Mouse (Mus musculus) spleen, postnatal 4 days (tissue): ENCODE data around the gene Tktl2.

Source experiments
- DNase-seq, 2 experiments: peaks; one replicate each; pipeline ENCODE4 v3.0.0; 2022; ENCODE audit warnings: low spot score in 2 of 2

The Tktl2 gene

DNA sequence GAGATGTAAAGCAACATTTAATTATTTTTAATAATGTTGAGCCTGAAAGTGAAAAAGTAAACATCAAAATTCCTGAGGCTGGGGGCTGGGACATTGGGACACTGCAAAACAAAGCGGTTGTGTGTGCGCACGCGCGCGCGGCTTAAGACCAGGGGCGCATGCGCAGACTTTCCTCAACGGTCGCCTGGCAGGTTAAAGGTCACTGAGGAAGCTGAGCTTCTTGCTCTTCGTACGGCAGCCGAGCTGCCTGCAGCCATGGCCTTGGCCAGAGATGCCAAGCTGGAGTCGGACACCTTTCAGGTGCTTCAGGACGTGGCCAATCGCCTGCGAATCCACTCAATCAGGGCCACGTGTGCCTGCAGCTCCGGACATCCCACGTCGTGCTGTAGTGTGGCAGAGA is at the start of gene Tktl2:
Tktl2 (plus strand) TSS at position 220 of the 400 bp plus-strand sequence.
- DNase-seq = no peak

DNA sequence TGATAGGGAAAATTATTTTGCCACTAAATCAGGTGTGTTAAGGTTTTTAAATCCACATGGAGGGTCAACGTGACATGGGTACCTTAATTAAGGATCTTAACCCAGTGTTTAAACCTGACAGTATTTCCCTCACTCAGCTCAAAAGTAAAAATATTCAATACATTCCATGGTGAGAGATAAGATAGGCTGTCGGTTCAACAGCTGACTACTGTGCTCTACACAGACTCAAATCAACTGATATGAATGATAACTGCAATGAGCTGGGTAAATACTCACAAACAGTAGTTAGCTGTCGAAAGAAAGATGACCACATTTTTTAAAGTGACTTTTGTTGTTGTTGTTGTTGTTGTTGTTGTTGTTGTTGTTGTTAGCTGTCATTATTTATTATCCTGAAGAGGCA is 41.7 kb upstream of the Tktl2 start:
- no peak for DNase-seq

DNA sequence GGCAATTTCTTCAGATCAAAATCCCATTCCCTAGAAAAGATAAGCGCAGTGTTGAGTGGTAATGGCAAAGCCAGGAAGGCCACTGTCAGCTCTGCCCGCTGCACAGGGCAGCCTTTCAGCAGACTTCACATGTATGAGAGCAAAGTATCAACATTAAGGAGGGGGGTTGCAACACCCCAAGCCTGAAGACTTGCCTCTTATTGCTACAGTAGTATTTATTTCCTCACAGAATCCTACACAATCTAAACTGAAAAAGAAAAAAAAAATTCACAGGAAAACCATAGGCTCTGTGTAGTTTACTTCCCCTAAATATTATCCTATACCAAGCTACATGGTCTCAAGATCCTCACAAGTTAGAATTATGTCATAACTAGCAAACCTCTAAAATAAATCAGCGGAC is 34.7 kb upstream of the Tktl2 start:
- DNase-seq = no peak

DNA sequence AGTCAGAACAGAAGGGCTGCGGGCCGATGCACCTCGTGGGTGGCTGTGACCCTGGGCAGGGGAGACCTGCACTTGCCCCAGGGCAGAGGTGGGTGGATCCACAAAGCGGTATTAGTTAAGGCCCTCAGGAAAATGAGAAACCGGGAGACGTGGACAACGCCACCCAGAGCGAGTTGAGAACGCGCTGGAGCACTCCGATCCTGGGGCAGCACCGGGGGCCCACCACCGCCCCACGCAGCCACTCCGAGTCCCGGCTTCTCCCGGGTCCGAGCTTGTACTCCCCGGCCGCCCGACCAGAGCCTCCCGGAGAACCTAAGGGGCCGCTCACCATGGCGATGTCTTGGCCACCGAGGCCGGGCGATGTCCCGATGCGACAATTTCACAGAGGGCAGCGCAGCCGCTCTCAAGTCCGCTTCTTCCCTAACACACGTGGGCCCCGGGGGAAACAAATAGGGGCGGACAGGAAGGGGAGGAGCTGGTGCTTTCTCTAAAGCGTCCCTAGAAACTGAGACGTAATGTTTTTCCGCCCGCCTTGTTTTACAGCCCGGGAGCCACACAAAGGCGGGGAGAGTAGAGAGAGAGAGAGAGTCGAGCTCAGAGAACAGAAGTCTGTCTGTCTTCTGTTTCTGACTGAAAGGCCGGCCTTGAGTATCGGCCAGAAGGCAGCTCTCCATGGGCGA is 25.3 kb upstream of the Tktl2 start, which contains the start of gene Tma16:
Tma16 (minus strand) TSS at position 447 of the 680 bp plus-strand sequence.
- DNase-seq = peak; percentile 75 to 87

DNA sequence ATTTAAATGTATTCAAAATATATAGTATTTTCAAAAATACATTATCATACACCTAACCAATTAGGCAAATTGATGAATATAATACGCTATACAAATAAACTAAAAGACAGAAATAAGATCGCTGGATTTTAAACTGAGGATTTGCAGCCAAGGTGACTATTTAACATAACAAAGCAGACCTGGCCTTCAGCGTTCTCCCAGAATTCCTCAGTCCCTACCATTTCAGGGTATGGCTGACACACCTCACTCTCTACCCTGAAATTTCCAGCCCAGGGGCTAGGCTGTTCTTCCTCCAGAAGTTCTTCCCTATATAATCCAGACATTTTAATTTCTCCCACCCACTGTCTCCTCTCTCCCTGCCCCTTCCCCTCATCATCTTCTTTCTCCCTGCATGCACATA is 23.0 kb upstream of the Tktl2 start:
- DNase-seq = no peak

DNA sequence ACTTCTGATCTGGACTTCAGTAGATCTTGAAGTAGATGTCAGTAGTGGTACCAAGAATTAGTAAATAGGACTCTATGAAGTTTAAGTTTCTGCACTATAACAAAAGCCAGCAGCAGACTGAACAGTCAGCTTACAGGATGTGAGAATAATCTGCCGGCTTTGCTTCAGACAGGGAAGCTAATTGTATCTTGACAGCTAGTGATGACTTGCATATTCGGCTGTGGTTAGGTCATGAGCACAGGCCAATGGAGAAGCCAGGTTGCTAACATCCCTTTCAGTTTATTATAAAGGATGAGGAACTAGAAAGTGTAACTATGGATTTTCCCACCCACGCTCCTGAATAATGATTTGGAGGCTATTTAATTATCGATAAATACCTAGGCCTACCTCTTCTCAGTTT is 20.9 kb upstream of the Tktl2 start:
- DNase-seq = no peak

DNA sequence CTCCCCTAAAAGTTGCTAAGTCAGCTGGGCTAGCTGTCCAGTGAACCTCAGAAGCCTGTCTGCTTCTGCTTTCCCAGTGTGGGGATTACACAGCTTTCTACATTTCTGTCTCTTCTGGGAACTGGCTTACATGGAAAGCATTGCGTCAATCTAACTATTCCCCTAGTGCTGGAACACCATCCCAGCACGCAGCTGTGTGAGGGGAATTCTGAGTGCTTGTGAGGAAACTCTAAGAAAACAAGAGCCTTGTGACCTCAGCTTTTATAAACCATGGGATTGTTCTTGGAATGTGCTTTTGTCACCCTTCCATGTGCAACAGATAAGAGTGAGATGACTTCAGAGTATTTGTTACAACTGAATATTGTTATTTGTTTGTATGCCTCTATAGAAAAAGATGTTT is 17.1 kb upstream of the Tktl2 start:
- DNase-seq = no peak

DNA sequence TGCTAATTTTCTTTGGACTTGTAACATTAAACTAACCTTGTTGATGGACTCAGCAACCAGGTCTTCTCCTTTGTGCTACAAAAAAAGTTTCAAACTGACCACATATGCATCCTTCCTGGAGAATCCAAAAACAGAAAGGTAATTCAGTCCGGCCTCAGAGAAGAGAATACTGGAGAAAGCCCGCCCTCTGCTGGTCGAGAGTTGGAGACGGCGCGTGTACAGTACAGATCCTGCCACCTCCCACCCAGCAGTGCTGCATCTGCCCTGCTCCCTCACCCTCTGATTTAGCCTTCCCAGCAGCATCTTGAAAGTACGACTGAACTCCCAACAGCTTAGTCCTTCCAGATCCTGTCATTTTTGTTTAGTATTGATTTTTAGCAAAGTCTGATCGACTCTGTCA is 15.8 kb upstream of the Tktl2 start:
- DNase-seq = peak; percentile 52 to 84

DNA sequence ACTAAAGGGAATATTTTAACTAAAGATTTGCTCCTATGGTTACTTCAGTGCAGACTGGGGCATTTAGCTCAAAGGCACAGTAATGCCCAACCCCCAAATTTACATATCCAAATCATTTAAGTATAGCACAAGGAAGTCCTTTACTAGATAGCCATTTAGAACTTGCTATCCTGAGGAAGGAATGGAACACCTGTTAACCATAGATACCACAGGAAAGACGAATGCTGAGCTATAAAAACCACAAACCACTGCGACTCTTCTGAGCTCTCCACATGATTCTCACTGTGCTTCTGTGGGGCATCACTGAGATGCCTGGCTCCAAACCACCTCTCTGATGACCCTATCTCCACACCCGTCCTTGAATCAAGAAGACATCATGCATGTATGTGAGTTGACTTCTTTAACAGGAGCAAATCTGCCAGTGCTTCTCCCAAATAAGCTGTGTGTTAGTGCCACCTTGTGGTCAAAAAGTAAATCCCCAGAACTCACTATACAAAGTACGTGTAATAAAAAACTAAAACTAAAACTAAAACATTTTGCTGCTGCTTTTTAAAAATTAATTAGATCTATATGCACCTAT is 14.5 kb upstream of the Tktl2 start:
- DNase-seq = peak in 1 of 2 experiments; percentile 58

DNA sequence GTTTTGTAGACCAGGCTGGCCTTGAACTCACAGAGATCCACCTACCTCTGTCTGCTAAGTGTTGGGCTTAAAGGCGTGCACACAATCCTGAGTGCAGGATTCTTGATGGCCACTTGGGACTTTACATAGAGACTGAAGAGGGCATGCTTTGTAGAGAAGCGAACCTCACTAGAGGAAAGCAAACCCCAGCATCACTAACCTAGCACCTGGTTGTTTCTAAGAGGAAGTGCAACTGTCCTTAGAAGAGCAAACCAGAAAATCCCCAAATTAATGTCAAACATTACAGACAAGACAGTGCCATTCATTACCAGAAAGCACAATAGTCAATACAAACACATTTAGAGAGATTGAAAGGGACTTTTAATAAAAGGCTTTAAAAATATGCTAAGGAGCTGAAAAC is 8.2 kb upstream of the Tktl2 start:
- DNase-seq = no peak

DNA sequence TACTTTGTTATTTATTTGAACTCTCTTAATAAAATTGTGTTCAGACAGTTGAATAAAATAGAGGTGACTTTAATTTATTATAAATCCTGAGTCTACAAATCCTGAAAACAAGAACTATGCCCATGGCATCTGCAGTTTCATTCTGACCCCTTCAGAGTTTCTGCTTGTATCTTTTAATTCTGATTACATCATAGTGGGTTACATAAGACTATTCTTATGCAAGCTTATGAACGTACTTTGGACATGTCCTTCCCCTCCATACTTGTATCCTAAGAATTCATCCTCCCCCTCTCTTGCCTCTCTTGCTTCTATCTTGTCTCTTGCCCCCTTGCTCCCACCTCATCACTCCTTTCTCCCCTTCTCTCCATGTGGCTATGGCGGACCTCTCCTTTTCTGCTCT is 7.6 kb downstream of the Tktl2 start:
- DNase-seq = no peak

DNA sequence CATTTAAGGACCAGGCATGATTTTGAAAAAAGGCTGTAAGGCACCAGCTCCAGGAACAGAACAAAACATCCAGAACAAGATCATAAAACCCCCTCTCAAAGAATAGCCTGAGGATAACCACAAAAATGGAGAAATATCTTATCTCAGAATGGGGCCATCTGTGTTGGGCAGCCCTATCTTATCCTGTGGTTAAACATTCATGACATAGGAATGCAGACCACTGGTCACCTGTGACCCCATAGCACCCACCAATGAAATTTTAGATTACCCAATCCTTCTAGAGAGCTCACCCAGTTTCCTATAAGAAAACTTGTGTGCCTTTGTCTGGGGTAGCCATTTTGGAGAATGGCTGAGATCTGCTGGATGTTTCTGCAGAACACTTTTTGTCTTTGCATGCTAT is 9.0 kb downstream of the Tktl2 start:
- DNase-seq = no peak

DNA sequence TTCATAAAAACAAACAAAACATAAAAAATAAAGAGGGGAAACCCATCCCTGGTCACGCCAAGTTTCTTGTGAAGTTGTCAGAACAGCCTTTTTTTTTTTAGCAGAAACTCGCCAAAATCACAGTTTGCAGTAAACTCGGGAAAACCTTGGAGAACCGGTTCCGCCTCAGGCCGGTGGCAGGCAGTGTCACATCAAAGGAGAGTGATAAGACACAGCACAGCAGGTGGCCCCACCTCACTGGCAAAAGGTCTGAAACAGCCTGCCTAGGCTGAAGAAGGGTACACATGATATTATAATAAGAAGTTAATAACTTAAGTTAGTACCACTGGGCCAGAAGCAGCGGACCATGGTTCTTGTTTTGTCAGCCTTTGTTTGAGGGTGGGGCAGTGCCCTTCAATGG is 38.5 kb downstream of the Tktl2 start:
- no peak for DNase-seq
